Mouse (Mus musculus) midbrain, embryonic 13.5 days (tissue): ENCODE measurements around the gene Maf. TPM values are rescaled to one million over a fixed set of nuclear protein-coding genes. Genes with fewer than 3 reads are reported as not detected.

ENCODE experiments used
- ATAC-seq: fragments of 200-750 bp; cut with Nextera tagmentation; 2 replicates; pipeline ENCODE4 v1.8.0; 2017; ENCODE audit warnings: mild to moderate bottlenecking, moderate TSS enrichment, moderate library complexity
- H3K27ac ChIP-seq: fragments of 300-500 bp; sonication (generic); 2 replicates; pipeline ENCODE4 v1.5.1; 2015; ENCODE audit warnings: inconsistent platforms, mild to moderate bottlenecking, moderate library complexity
- H3K27me3 ChIP-seq: fragments of 300-500 bp; sonication (generic); 2 replicates; pipeline ENCODE4 v1.6.1; 2015; ENCODE audit warnings: mild to moderate bottlenecking, inconsistent platforms
- H3K36me3 ChIP-seq: fragments of 300-500 bp; sonication (generic); 2 replicates; pipeline ENCODE4 v1.6.1; 2015; ENCODE audit warnings: mild to moderate bottlenecking, inconsistent platforms
- H3K4me1 ChIP-seq: fragments of 300-500 bp; sonication (generic); replicated peaks from 2 replicates; pipeline ENCODE4 v1.6.1; 2015; ENCODE audit warnings: inconsistent platforms
- H3K4me2 ChIP-seq: fragments of 300-500 bp; sonication (generic); replicated peaks from 2 replicates; pipeline ENCODE4 v1.6.1; 2015; ENCODE audit warnings: moderate library complexity, mild to moderate bottlenecking, inconsistent platforms
- H3K4me3 ChIP-seq: fragments of 300-500 bp; sonication (generic); replicated peaks from 2 replicates; pipeline ENCODE4 v1.5.1; 2015; ENCODE audit warnings: mild to moderate bottlenecking, inconsistent platforms
- H3K9ac ChIP-seq: fragments of 300-500 bp; sonication (generic); replicated peaks from 2 replicates; pipeline ENCODE4 v1.6.1; 2015; ENCODE audit warnings: mild to moderate bottlenecking, inconsistent platforms
- H3K9me3 ChIP-seq: fragments of 300-500 bp; sonication (generic); 2 replicates; pipeline ENCODE4 v1.6.1; 2016; ENCODE audit warnings: mild to moderate bottlenecking, inconsistent platforms
- WGBS: fragments of 180-500 bp; shearing (Covaris S2); methylation state at CpG from one replicate; pipeline ENCODE4 v1.1.7; 2015; 5-methylcytosine and 5-hydroxymethylcytosine counted together
- polyA plus RNA-seq: library from polyadenylated mRNA; unstranded; fragments of >200 nt; fragmentation: Nextera tagmentation; extraction: Ambion mirVana; gene quantifications from 2 replicates; pipeline ENCODE4 v1.2.1, GENCODE M21; 2015

Maf gene
- polyA plus RNA-seq, 1 experiment from 2014 or later = 5.6 TPM

DNA sequence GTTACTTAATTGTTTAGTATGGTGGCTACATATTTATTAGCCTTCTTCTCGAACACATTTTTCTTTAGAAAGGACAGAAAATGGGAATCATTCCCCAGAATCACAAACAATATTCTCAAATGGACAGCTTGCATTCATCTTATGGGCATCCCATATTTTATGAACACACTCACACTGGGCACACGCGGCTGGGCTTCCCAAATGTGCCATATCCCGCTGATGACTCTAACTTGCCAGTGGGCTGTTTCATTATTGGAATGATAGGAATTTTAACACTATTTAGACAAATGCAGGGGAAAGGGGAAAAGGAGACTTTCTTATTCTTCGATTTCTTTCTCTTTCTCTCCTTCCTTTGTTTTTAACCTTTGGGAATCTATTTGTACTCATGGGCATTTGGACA is 6.6 kb downstream of the Maf start:
- H3K4me3 ChIP-seq = no peak overlapping the region
- no peaks in the 10 kb centered on the region for H3K36me3 ChIP-seq
- WGBS = 77% methylated on average over 5 of the region's 5 CpGs
- H3K9ac ChIP-seq = no peak overlapping the region
- no peak overlapping the region for H3K27ac ChIP-seq
- H3K4me2 ChIP-seq = no peak overlapping the region
- H3K4me1 ChIP-seq = peaks cover 6% of the 10 kb centered on the region; the same call in 1 of the 2 replicates
- ATAC-seq = no peak
- peaks cover 44% of the 10 kb centered on the region for H3K27me3 ChIP-seq
- no peaks in the 10 kb centered on the region for H3K9me3 ChIP-seq

DNA sequence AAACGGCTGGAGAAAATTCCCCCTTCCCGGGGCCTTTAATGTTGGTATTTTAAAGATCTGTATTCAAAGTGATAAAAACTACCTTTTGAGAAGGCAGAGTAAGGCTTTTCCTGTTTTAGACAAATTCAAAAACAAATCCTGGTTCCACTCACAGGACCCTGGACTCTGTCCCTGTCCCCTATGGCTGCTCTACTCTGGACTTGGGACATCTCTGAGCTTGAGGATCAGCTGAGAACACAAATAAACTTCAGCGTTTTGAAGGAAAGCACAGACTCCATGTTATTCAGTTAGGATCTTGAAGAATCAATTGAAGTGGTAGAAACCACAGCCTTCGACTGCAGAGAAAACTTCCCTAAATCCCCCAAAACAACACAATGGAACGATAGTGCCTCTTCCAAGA is 8.4 kb downstream of the Maf start:
- H3K27ac ChIP-seq = no peak overlapping the region
- H3K27me3 ChIP-seq = peaks cover 31% of the 10 kb centered on the region
- H3K9me3 ChIP-seq = no peaks in the 10 kb centered on the region
- no peaks in the 10 kb centered on the region for H3K4me1 ChIP-seq
- no peaks in the 10 kb centered on the region for H3K36me3 ChIP-seq
- no peak overlapping the region for H3K4me3 ChIP-seq
- ATAC-seq = no peak
- WGBS = 67% methylated on average over 5 of the region's 5 CpGs
- H3K9ac ChIP-seq = no peak overlapping the region
- no peak overlapping the region for H3K4me2 ChIP-seq

DNA sequence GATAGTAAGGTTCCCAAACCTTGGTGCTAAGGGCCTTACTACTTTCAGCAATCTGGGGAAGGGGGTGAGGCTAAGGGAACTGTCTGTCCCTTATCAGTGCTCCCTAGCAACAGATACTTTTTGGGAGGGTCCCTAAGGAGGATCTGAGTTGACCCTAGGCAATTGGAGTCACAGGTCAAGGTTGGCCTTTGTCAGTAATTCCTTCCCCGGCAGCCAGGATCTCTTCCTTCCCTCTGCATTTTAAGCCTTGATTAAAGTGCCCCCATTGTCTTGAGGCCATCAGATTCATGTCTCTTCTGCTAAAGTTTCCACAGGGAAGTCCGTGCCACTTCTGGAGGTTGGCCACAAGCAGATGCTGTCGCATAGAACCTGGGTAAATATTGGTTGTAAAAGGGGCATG is 10.2 kb downstream of the Maf start:
- Histone ChIP-seq H3K4me3 (no peak overlapping the region), H3K4me1 (no peaks in the 10 kb centered on the region), H3K27ac (no peak overlapping the region), H3K27me3 (peaks cover 28% of the 10 kb centered on the region), H3K9me3 (no peaks in the 10 kb centered on the region), H3K4me2 (no peak overlapping the region), H3K9ac (no peak overlapping the region), H3K36me3 (no peaks in the 10 kb centered on the region)
- WGBS = 49% methylated on average over 3 of the region's 3 CpGs
- no peak for ATAC-seq

DNA sequence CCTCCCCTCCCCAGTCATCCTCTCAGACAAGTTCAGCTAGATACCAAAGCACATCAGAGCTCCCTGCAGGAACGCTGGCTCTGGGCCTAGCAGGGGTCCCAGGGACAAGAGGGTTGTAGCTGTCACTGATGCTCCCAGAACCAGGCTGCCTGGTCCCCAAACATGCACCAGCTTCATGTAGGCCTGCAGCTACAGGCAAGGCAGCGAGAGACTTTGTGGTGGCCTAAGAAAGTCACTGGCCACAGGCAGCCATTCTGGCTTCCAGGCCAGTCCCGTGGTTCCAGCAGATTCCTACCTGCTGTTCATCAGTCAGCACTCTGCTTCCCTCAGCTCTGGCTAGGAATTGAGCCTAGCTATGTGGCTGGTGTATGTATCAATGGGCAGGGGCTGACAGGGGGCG is 10.9 kb downstream of the Maf start:
- no peak overlapping the region for H3K4me3 ChIP-seq
- no peak for ATAC-seq
- H3K27me3 ChIP-seq = peaks cover 26% of the 10 kb centered on the region
- H3K9me3 ChIP-seq = no peaks in the 10 kb centered on the region
- H3K4me1 ChIP-seq = no peaks in the 10 kb centered on the region
- no peak overlapping the region for H3K27ac ChIP-seq
- H3K4me2 ChIP-seq = no peak overlapping the region
- 75% methylated on average over 4 of the region's 4 CpGs for WGBS
- H3K36me3 ChIP-seq = no peaks in the 10 kb centered on the region
- H3K9ac ChIP-seq = no peak overlapping the region

DNA sequence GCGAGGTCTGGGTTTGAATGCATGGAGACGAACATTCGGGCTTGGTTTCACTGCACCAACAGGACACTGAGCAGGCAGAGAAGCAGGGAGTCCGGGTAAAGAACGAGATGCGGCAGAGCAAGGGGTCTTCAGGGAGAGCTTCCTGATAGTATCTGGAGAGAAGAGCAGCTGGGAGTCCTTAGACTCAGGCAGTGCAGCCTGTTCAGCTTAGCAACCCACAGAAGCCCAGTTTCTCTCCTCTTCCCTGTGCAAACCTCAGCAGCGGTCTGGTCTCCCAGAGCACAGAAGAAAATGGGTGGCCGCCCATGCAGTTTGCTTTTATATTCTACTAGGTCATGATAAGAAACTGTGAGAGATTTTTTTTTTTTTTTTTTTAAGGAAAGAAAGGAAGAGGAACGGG is 20.2 kb downstream of the Maf start:
- Histone ChIP-seq H3K9me3 (no peaks in the 10 kb centered on the region), H3K4me1 (peaks cover 28% of the 10 kb centered on the region), H3K4me2 (no peak overlapping the region), H3K27ac (no peak overlapping the region), H3K4me3 (no peak overlapping the region), H3K36me3 (no peaks in the 10 kb centered on the region), H3K9ac (no peak overlapping the region), H3K27me3 (peaks cover 8% of the 10 kb centered on the region; the same call in 1 of the 2 replicates)
- WGBS = 73% methylated on average over 9 of the region's 9 CpGs
- ATAC-seq = no peak

DNA sequence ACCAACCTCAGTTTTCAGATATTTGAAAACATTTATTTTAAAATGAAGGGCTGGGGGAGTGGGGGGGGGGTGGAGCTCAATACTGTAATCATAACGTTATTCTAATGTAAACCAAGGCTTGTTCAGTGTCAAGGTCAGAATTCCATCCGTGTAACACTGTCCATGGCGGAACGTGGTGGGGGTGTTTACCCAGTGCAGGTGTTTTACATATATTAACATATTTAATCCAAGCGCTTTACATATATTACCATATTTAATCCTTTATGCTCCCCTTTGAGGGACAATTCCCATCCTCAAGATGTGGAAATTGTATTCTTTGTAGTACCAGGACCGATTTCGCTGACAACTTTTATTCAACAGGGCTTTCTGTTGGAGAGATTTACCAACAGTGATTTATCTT is 24.3 kb downstream of the Maf start:
- Histone ChIP-seq H3K27ac (no peak overlapping the region), H3K27me3 (peaks cover 8% of the 10 kb centered on the region; the same call in 1 of the 2 replicates), H3K36me3 (no peaks in the 10 kb centered on the region), H3K9me3 (no peaks in the 10 kb centered on the region), H3K9ac (no peak overlapping the region), H3K4me2 (no peak overlapping the region), H3K4me3 (no peak overlapping the region), H3K4me1 (peaks cover 28% of the 10 kb centered on the region)
- ATAC-seq = peak; percentile 56; the same call in 1 of the 2 replicates
- 37% methylated on average over 7 of the region's 7 CpGs for WGBS

DNA sequence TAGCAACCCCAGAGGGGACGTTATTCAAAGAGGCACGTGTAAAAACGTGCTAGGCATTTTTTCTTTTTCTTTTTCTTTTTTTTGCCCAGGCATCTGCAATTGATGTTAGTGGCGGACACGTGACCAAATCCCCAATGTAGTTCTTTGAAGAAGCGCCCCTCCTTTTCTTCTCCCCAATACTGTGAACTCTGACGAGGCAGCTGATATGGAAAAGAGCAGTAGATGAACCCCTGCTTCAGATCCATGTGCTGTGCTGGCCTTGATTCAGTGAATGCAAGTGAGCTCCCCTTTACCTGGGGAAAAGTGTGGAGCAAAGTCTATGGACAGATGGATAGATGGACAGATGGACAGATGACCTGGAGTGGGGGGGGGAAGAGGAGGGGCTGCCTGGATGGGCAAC is 28.1 kb downstream of the Maf start:
- H3K27me3 ChIP-seq = 0 out of 2 replicates have a peak, but pooled peaks cover under 1% of the 10 kb centered on the region
- H3K4me1 ChIP-seq = peaks cover 21% of the 10 kb centered on the region
- H3K36me3 ChIP-seq = no peaks in the 10 kb centered on the region
- H3K4me2 ChIP-seq = no peak overlapping the region
- WGBS = 48% methylated on average over 7 of the region's 7 CpGs
- ATAC-seq = no peak
- no peaks in the 10 kb centered on the region for H3K9me3 ChIP-seq
- no peak overlapping the region for H3K4me3 ChIP-seq
- no peak overlapping the region for H3K27ac ChIP-seq
- no peak overlapping the region for H3K9ac ChIP-seq

DNA sequence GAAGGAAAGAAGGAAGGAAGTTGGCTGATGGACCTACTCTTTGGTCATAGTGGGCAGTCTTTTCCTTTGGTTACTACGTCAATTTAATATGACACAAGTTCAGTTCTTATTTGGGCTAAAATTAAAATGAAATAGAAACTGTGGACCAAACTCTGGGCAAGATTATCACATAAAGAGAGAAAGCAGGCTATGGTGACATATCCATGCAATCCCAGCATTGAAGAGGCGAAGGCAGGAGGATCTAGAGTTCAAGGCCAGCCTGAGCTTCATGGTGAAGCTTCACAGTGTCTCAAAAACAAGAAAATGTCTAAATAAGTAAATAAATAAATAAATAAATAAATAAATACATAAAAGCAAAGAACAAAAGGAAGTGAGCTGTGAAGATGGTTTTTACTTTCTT is 42.7 kb downstream of the Maf start:
- no peak overlapping the region for H3K27ac ChIP-seq
- H3K4me3 ChIP-seq = no peak overlapping the region
- no peaks in the 10 kb centered on the region for H3K36me3 ChIP-seq
- no peaks in the 10 kb centered on the region for H3K27me3 ChIP-seq
- no peak for ATAC-seq
- H3K4me2 ChIP-seq = no peak overlapping the region
- 96% methylated on average over 2 of the region's 2 CpGs for WGBS
- H3K9me3 ChIP-seq = no peaks in the 10 kb centered on the region
- H3K9ac ChIP-seq = no peak overlapping the region
- no peaks in the 10 kb centered on the region for H3K4me1 ChIP-seq

DNA sequence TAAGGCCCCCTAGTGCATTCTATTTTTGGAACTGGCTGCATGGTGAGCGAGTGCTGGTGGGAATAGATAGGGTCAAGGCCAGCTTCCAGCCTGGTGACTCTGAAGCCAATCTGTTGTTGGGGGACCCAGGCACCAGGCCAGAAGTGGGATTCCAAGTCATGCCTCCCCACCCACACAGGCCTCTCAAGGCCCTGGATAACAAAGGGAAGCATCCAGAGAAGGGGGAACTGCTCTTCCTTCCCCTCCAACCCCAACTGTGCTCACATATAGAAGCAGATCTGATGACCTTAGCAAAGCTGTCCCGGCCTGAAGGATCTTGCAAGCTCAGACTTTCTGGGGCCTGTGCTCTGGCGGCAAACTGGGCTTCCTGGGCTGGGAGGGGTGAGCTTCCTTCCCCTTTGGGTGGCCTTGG is 57.5 kb downstream of the Maf start:
- ATAC-seq = no peak
- WGBS = 87% methylated on average over 3 of the region's 3 CpGs
- Histone ChIP-seq H3K4me3 (no peak overlapping the region), H3K9ac (no peak overlapping the region), H3K4me1 (no peaks in the 10 kb centered on the region), H3K9me3 (no peaks in the 10 kb centered on the region), H3K36me3 (no peaks in the 10 kb centered on the region), H3K27ac (no peak overlapping the region), H3K27me3 (no peaks in the 10 kb centered on the region), H3K4me2 (no peak overlapping the region)

DNA sequence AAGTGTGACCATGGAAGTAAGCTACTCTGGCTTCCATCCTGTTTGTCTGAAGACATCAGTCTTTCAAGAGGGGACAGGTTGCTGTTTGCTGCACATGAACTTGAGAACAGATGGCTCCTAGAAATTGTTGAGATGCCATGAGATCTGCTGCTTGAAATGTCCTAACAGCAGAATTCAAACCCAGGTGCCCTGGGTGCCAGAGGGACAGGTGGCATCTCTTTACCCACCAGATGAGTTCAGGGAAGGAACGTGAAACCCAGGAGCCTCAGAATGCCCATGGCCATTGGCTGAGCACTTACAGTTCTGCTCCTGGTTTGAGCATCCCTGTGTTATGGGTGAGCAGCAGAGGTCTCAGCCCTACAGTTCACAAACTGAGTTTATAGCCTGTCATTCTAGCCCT is 62.5 kb downstream of the Maf start:
- Histone ChIP-seq H3K9ac (no peak overlapping the region), H3K27ac (no peak overlapping the region), H3K27me3 (no peaks in the 10 kb centered on the region), H3K4me2 (no peak overlapping the region), H3K9me3 (no peaks in the 10 kb centered on the region), H3K4me1 (no peaks in the 10 kb centered on the region), H3K36me3 (no peaks in the 10 kb centered on the region), H3K4me3 (no peak overlapping the region)
- ATAC-seq = no peak
- WGBS = 94% methylated on average over 1 of the region's 1 CpGs

DNA sequence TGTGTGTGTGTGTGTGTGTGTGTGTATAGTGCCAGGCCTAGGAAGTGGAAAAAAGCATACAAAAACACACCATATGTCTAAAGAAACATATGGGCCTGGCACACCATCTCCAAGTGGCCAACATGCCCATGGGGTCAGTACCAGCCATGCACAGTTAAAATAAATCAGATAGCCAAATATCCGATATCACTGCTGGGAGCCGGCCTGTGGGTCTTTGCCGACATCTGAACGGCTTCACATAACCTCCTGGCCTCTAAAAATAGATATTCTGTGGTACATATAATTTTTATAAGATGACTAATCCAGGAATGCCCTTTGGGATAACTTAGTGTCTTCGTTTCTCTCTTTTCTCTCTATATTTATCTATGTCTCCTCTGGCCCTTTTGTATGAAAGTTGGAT is 65.7 kb downstream of the Maf start:
- H3K9me3 ChIP-seq = no peaks in the 10 kb centered on the region
- no peak overlapping the region for H3K9ac ChIP-seq
- 92% methylated on average over 5 of the region's 5 CpGs for WGBS
- no peak overlapping the region for H3K27ac ChIP-seq
- H3K4me1 ChIP-seq = no peaks in the 10 kb centered on the region
- H3K4me2 ChIP-seq = no peak overlapping the region
- H3K36me3 ChIP-seq = no peaks in the 10 kb centered on the region
- no peak overlapping the region for H3K4me3 ChIP-seq
- H3K27me3 ChIP-seq = no peaks in the 10 kb centered on the region
- ATAC-seq = no peak

DNA sequence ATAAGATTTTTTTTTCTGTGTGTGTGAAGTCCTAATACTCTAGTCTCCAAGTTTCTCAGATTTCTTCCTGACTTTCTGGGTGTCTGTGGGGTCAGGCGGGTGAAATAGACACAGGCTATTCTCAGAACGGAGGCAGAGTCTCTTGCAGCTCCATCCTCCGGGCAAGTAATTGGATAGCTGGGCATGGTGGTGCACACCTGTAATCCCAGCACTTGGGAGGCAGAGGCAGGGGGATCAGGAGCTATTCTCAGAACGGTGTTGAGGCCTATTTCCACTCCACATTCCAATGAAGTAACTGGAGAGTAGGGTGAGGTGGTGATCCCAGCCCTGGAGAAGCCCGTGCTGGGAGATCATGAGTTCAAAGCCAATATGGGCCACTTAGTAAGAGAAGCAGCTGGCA is 67.6 kb downstream of the Maf start:
- H3K27ac ChIP-seq = no peak overlapping the region
- H3K9ac ChIP-seq = no peak overlapping the region
- 80% methylated on average over 5 of the region's 5 CpGs for WGBS
- H3K9me3 ChIP-seq = no peaks in the 10 kb centered on the region
- ATAC-seq = no peak
- no peaks in the 10 kb centered on the region for H3K27me3 ChIP-seq
- no peaks in the 10 kb centered on the region for H3K36me3 ChIP-seq
- H3K4me3 ChIP-seq = no peak overlapping the region
- H3K4me1 ChIP-seq = no peaks in the 10 kb centered on the region
- no peak overlapping the region for H3K4me2 ChIP-seq

DNA sequence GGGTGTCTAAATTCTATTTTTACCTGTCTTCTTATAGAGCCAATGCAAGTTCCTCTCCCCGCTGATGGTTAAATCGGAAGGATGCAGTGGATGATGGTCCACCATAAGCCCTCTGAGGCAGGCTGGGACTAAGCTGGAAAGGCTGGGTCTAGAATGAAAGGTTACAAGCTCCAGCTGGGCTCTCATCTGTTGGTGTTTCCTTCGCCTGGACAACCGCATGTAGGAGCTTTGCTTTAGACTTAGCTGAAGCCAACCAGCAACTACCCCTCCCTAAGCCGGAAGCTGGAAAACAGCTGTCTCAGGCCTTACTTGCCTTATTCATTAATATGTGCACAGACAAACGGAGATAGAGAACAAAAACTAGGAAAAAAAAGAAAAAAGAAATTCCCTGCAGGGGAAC is 70.8 kb downstream of the Maf start:
- no peaks in the 10 kb centered on the region for H3K4me1 ChIP-seq
- ATAC-seq = no peak
- H3K4me3 ChIP-seq = no peak overlapping the region
- no peaks in the 10 kb centered on the region for H3K27me3 ChIP-seq
- H3K9ac ChIP-seq = no peak overlapping the region
- H3K27ac ChIP-seq = no peak overlapping the region
- no peaks in the 10 kb centered on the region for H3K9me3 ChIP-seq
- 76% methylated on average over 6 of the region's 6 CpGs for WGBS
- no peaks in the 10 kb centered on the region for H3K36me3 ChIP-seq
- H3K4me2 ChIP-seq = no peak overlapping the region
